Mouse (Mus musculus) stomach, embryonic 14.5 days (tissue): ENCODE measurements at regions not wholly inside any gene's neighbourhood (a gene's known extent, or its start where the extent isn't known, plus 50 kb on each side); places are given as distances from the start of the nearest gene placed in this dataset.

ENCODE experiments used
- ATAC-seq: fragments of 200-750 bp; cut with Nextera tagmentation; 2 replicates; pipeline ENCODE4 v1.8.0; 2017; ENCODE audit warnings: low read depth, moderate TSS enrichment; ENCODE audit not compliant: insufficient number of reproducible peaks, insufficient read depth, low FRiP score
- H3K27ac ChIP-seq: fragments of 300-500 bp; sonication (generic); 2 replicates; pipeline ENCODE4 v1.5.1; 2014; ENCODE audit warnings: mild to moderate bottlenecking, low read length, moderate library complexity, mixed read lengths
- H3K27me3 ChIP-seq: fragments of 300-500 bp; sonication (generic); 2 replicates; pipeline ENCODE4 v1.6.1; 2014; ENCODE audit warnings: low read length, control low read depth, mixed read lengths; ENCODE audit not compliant: control insufficient read depth, insufficient read depth
- H3K36me3 ChIP-seq: fragments of 300-500 bp; sonication (generic); 2 replicates; pipeline ENCODE4 v1.6.1; 2014; ENCODE audit warnings: mild to moderate bottlenecking, control low read depth, low read length, moderate library complexity, mixed read lengths; ENCODE audit not compliant: control insufficient read depth, insufficient read depth
- H3K4me1 ChIP-seq: fragments of 300-500 bp; sonication (generic); 2 replicates; pipeline ENCODE4 v1.6.1; 2014; ENCODE audit warnings: low read length, control low read depth, mixed read lengths; ENCODE audit not compliant: control insufficient read depth, insufficient read depth
- H3K4me2 ChIP-seq: fragments of 300-500 bp; sonication (generic); replicated peaks from 2 replicates; pipeline ENCODE4 v1.6.1; 2014; ENCODE audit warnings: low read depth, low read length, control low read depth
- H3K4me3 ChIP-seq: fragments of 300-500 bp; sonication (generic); 2 replicates; pipeline ENCODE4 v1.5.1; 2014; ENCODE audit warnings: low read depth, low read length, control low read depth
- H3K9ac ChIP-seq: fragments of 300-500 bp; sonication (generic); replicated peaks from 2 replicates; pipeline ENCODE4 v1.6.1; 2014; ENCODE audit warnings: low read depth, mild to moderate bottlenecking, control low read depth, low read length, moderate library complexity, mixed read lengths
- H3K9me3 ChIP-seq: fragments of 300-500 bp; sonication (generic); 2 replicates; pipeline ENCODE4 v1.6.1; 2016; ENCODE audit warnings: low read depth, low read length, control low read depth; ENCODE audit not compliant: control insufficient read depth
- WGBS: fragments of 180-500 bp; shearing (Covaris S2); extraction: QIAGEN DNeasy Blood & Tissue Kit; methylation state at CpG from one replicate; pipeline ENCODE4 v1.1.7; 2014; 5-methylcytosine and 5-hydroxymethylcytosine counted together

DNA sequence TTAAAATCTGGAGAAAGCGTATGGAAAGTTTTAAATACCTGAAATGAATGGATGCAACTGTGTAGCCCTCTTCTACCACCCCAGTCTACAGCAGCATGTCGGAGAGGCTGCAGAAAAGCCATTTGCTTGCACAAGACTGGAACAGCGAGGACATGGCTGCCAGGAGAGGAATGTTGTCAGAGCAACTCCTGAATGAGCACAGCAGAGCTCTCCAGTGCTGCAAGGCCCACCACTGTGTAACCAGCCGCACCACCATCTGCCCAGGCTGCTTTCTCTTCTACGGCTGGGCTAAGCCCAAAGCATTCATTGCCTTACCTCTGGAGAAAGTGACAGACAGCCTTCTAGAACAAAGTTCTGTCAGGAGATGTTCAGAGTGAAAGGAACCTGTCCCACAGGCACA, 65.3 kb upstream of the Gm11238 start:
- H3K27ac ChIP-seq = no peak overlapping the region
- 81% methylated on average over 5 of the region's 5 CpGs for WGBS
- H3K36me3 ChIP-seq = no peaks in the 10 kb centered on the region
- no peak overlapping the region for H3K9ac ChIP-seq
- H3K9me3 ChIP-seq = no peaks in the 10 kb centered on the region
- H3K27me3 ChIP-seq = no peaks in the 10 kb centered on the region
- no peaks in the 10 kb centered on the region for H3K4me1 ChIP-seq
- no peak for ATAC-seq
- H3K4me2 ChIP-seq = no peak overlapping the region
- H3K4me3 ChIP-seq = no peak overlapping the region

DNA sequence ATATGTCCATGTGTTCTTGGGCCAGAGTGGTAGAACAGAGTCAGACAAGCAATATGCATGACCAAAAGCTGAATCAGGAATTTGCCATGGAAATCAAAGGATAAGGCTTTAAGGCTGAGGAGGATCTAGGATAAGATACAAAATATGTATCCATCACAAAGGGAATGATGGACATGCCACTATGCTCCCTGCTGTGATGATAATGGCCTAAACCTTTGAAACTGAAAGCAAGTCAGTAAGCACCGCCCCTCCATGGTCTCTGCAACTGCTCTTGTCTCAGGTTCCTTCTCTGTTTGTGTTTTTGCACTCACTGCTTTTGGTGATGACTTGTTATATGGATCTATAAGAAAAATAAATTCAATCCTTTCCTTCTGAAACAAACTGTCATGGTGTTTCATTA, 76.1 kb upstream of the Gm11238 start:
- no peaks in the 10 kb centered on the region for H3K27me3 ChIP-seq
- no peak overlapping the region for H3K27ac ChIP-seq
- H3K4me3 ChIP-seq = no peak overlapping the region
- 84% methylated on average over 1 of the region's 1 CpGs for WGBS
- H3K9ac ChIP-seq = no peak overlapping the region
- no peaks in the 10 kb centered on the region for H3K4me1 ChIP-seq
- no peaks in the 10 kb centered on the region for H3K36me3 ChIP-seq
- no peak for ATAC-seq
- no peak overlapping the region for H3K4me2 ChIP-seq
- no peaks in the 10 kb centered on the region for H3K9me3 ChIP-seq

DNA sequence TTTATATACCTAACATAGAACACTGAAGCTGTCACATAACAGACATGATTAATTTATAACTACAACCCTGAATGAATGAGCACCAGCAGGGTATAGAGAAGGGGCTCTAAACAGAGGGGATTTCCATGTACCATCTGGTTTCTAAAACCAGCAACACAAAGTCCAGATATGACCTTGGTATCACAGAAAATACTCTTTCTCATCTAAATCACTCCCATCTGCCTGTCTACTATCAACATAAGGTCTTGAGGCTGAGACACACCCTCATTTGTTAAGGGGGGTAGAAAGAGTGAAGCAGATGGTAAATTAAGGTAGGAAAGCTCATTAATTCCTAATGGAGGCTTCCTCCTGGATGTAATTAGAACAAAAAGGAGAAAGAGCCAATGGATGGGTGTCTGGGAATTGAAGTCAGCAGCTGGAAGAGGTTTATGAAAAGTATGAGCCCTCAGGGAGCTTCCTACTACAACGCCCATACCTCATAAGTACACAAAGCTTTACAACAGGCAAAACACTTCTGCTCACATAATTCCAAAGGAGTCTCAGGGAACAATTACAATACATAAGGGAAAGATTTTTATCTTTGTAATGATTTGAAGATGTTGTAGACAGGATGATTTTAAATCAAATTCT, 83.0 kb upstream of the Gm11238 start:
- H3K4me2 ChIP-seq = no peak overlapping the region
- H3K27me3 ChIP-seq = no peaks in the 10 kb centered on the region
- no peak for ATAC-seq
- H3K36me3 ChIP-seq = no peaks in the 10 kb centered on the region
- WGBS = 83% methylated on average over 1 of the region's 1 CpGs
- no peak overlapping the region for H3K27ac ChIP-seq
- no peak overlapping the region for H3K9ac ChIP-seq
- no peaks in the 10 kb centered on the region for H3K9me3 ChIP-seq
- H3K4me3 ChIP-seq = no peak overlapping the region
- H3K4me1 ChIP-seq = no peaks in the 10 kb centered on the region

DNA sequence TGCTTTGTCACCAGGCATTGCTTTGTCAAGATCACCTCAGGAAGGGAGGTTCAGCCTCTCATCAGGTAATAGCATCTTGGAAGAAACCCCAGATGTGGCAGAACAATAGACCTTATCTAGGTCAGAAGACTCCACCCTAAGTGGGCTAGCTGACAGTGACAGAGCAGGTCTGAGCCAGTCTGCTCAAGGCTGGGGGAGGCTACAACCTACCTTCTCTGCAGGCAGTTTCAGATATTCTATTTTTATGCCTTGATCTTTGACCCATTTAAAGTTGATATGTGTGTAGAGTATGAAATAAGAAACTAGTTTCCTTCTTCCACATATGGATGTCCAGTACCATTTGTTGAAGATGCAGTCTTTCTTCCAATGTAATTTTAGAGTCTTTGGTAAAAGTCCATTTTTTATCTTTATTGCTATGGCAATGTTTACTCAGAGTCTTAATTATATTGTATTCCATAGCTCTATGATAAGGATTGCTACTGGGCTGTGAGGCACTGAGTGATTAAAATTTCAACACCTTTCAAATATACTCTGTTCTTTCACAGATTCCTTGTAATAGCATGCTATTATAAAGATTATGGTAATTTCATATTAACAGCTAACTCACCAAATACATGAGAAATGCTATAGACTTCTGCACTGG, 88.8 kb upstream of the Gm11238 start:
- H3K36me3 ChIP-seq = no peaks in the 10 kb centered on the region
- no peak overlapping the region for H3K4me2 ChIP-seq
- no peak overlapping the region for H3K9ac ChIP-seq
- H3K27me3 ChIP-seq = no peaks in the 10 kb centered on the region
- no peak overlapping the region for H3K4me3 ChIP-seq
- ATAC-seq = no peak
- H3K9me3 ChIP-seq = no peaks in the 10 kb centered on the region
- no peaks in the 10 kb centered on the region for H3K4me1 ChIP-seq
- H3K27ac ChIP-seq = no peak overlapping the region

DNA sequence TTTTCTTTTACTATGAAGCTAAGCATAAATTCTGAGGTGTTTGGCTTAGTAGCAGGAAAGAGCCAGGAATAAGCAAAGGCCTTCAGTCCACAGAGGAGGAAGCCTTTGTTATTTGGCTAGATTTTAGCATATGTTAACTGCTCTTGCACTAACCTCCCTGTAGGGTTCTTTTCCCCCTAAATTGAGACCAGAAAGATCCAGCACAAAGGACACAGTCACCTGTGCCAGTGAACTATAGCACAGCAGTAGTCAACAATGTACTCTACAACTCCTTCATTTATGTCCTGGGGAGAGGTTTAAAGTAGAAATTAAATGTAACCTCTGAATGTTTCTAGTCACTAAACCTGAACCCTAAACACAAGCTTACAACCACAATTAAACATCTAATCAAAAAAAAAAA, 90.1 kb upstream of the Gm11238 start:
- Histone ChIP-seq H3K4me1 (no peaks in the 10 kb centered on the region), H3K9me3 (no peaks in the 10 kb centered on the region), H3K36me3 (no peaks in the 10 kb centered on the region), H3K27ac (no peak overlapping the region), H3K4me3 (no peak overlapping the region), H3K27me3 (no peaks in the 10 kb centered on the region), H3K4me2 (no peak overlapping the region), H3K9ac (no peak overlapping the region)
- no peak for ATAC-seq

DNA sequence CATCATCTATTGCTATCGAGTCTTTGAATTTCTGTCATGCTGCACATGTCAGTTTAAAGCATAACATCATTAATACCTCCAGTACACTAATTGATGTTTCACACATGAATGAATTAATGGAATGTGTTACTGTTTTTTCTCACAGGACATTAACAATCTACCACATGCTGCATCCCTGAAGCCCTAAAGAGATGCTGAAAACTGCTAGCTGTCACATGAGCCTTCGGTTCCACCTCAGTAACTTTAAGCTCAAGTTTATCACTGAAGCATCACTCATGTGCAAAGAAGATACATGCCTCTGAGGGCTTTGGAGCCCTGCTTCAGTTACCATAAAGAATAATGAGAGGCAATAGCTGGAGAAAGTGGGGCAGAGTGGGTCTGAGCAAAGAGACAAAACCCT, 91.0 kb upstream of the Gm11238 start:
- no peak overlapping the region for H3K27ac ChIP-seq
- H3K9me3 ChIP-seq = no peaks in the 10 kb centered on the region
- no peaks in the 10 kb centered on the region for H3K36me3 ChIP-seq
- no peak for ATAC-seq
- WGBS = 65% methylated on average over 2 of the region's 2 CpGs
- H3K27me3 ChIP-seq = no peaks in the 10 kb centered on the region
- H3K4me3 ChIP-seq = no peak overlapping the region
- H3K4me1 ChIP-seq = no peaks in the 10 kb centered on the region
- no peak overlapping the region for H3K9ac ChIP-seq
- no peak overlapping the region for H3K4me2 ChIP-seq

DNA sequence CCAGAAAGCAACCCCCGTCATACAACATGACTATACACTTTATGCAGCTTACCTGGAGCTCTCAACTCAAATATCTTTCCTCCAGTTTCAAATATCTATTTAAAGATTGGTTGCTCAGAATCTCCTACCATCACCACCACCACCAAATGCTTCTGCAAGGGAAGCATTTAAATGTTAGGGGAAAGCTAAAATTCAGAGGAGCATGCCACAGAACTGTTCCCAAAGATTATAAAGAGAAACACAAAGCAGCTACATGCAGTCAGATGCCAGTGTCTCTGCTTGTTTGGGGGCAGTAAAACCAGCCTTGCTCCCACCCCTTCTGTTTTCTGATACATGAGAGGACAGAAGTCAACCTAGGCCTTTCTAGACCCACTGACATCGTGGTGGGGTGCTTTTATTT, 100.8 kb upstream of the Gm11238 start:
- ATAC-seq = no peak
- Histone ChIP-seq H3K4me3 (no peak overlapping the region), H3K27ac (no peak overlapping the region), H3K9me3 (no peaks in the 10 kb centered on the region), H3K4me1 (no peaks in the 10 kb centered on the region), H3K27me3 (no peaks in the 10 kb centered on the region), H3K4me2 (no peak overlapping the region), H3K36me3 (no peaks in the 10 kb centered on the region), H3K9ac (no peak overlapping the region)
- WGBS = 81% methylated on average over 2 of the region's 2 CpGs

DNA sequence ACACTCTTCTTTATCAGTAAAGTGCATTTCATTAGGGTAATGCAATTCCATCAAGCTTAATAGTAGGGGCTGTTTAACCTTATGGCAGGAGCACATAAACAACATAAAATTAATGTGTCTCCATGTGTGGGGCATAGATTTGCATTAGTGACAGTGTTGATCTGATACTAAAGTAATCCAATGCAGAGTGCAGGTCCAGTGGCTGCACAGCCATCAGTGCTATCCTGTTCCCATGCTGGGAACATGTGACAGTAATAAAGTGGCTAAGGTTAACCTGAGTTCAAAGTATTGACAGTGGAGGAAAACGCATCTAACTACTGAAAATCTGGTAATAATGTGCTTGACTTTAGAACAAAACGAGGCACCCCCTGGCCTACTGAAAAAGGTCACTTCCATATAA, 84.3 kb upstream of the Gm11487 start:
- H3K4me2 ChIP-seq = no peak overlapping the region
- H3K9ac ChIP-seq = no peak overlapping the region
- H3K27ac ChIP-seq = no peak overlapping the region
- ATAC-seq = peak; percentile 71; the same call in 1 of the 2 replicates
- WGBS = 23% methylated on average over 2 of the region's 2 CpGs
- no peaks in the 10 kb centered on the region for H3K36me3 ChIP-seq
- H3K4me1 ChIP-seq = no peaks in the 10 kb centered on the region
- no peaks in the 10 kb centered on the region for H3K27me3 ChIP-seq
- no peak overlapping the region for H3K4me3 ChIP-seq
- no peaks in the 10 kb centered on the region for H3K9me3 ChIP-seq
